Mouse (Mus musculus) A20 (cell line): ENCODE measurements around the gene Cplx2.

ENCODE experiments used
- DNase-seq: peaks from one replicate; pipeline ENCODE4 v3.0.0-alpha.2; 2011; ENCODE audit warnings: low read depth, low spot score

The Cplx2 gene

GRCm38 (mm10) chr13:54403224-54404070, 32.3 kb downstream of the Cplx2 start:
- no peak for DNase-seq

GRCm38 (mm10) chr13:54404205-54404604, 33.1 kb downstream of the Cplx2 start:
- DNase-seq = no peak

- DNase-seq = no peak
Measured at GRCm38 (mm10) chr13:54405805-54406204, 34.7 kb downstream of the Cplx2 start.

GRCm38 (mm10) chr13:54411656-54412055, 40.5 kb downstream of the Cplx2 start:
- no peak for DNase-seq

GRCm38 (mm10) chr13:54412236-54412635, 41.1 kb downstream of the Cplx2 start:
- DNase-seq = peak; percentile 49

GRCm38 (mm10) chr13:54412721-54413120, 41.6 kb downstream of the Cplx2 start:
- DNase-seq = peak; percentile 53

GRCm38 (mm10) chr13:54415059-54415458, 43.9 kb downstream of the Cplx2 start:
- no peak for DNase-seq

GRCm38 (mm10) chr13:54418781-54419327, 47.7 kb downstream of the Cplx2 start:
- no peak for DNase-seq

GRCm38 (mm10) chr13:54420226-54420625, 49.1 kb downstream of the Cplx2 start:
- DNase-seq = no peak

- DNase-seq = peak; percentile 96
Measured at GRCm38 (mm10) chr13:54425269-54425668, 54.1 kb downstream of the Cplx2 start.

GRCm38 (mm10) chr13:54426781-54427655, 55.9 kb downstream of the Cplx2 start:
- peak; percentile 86 for DNase-seq

- DNase-seq = no peak
Measured at GRCm38 (mm10) chr13:54428771-54429170, 57.6 kb downstream of the Cplx2 start.

GRCm38 (mm10) chr13:54430051-54430450, 58.9 kb downstream of the Cplx2 start:
- DNase-seq = no peak

- no peak for DNase-seq
Measured at GRCm38 (mm10) chr13:54431161-54431560, 60.0 kb downstream of the Cplx2 start.
